Mouse (Mus musculus): ENCODE data around the gene Lag3. TPM values are rescaled to one million over a fixed set of nuclear protein-coding genes. Genes with fewer than 3 reads are reported as not detected.

Gene Lag3
- total and polyA plus RNA-seq, 3 experiments, result 0.52 to 2.0 (median 1.2) TPM

DNA sequence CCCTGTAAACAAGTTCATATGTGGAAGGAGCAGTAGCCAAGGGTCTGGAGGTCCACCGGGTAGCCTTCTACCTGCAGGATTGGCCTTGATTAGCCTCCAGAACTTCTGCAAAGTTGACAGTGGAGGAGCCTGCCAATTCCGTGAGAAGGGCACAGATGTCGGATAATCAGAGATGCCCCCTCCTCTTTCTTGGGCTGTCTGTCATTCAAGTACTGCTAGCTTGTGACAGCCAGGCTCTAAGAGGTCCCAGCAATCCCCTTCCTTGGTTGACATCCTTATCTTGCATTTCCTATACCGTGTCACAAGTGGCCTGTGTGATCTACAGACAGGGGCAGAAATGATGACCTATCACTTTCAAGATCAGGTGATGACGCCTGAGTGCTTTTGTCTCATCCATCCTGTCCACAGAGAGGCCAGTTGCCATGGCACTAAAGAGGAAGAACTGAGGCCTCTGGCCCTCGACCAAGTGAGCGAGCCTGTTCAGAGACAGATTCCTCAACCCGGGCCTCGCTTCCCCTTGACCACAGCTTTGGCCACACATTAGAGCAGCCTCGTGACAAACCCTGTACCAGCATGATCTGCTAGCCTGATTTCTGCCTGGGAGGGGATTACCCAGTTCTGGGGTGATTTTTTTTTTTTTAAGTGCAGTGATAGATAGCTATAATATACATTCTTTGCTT is 10.6 kb downstream of the Lag3 start (continued):
- TF ChIP-seq TBP (conservative IDR thresholded peaks at IDR 0.05; ENCODE audit: low read depth, low read length) (no peak), ZNF384 (IDR thresholded peaks at IDR 0.05; ENCODE audit: low read depth, low read length) (peak; percentile 94), RCOR1 (conservative IDR thresholded peaks at IDR 0.05; ENCODE audit: low read depth, low read length) (no peak), CTCF (conservative IDR thresholded peaks at IDR 0.05 in 1 of 2, IDR thresholded peaks at IDR 0.05 in 1 of 2; ENCODE audit: low read depth in 2 of 2, low read length in 2 of 2) (no peak), MAFK (IDR thresholded peaks at IDR 0.05; ENCODE audit: insufficient replicate concordance, low read length) (0 out of 2 replicates have a peak, but pooled peaks have one; percentile 43), ZC3H11A (IDR thresholded peaks at IDR 0.05; ENCODE audit: low read depth, low read length) (no peak), NRF1 (IDR thresholded peaks at IDR 0.05; ENCODE audit: low read depth, low read length) (0 out of 2 replicates have a peak, but pooled peaks have one; percentile 6), SIN3A (IDR thresholded peaks at IDR 0.05; ENCODE audit: low read length) (no peak)

DNA sequence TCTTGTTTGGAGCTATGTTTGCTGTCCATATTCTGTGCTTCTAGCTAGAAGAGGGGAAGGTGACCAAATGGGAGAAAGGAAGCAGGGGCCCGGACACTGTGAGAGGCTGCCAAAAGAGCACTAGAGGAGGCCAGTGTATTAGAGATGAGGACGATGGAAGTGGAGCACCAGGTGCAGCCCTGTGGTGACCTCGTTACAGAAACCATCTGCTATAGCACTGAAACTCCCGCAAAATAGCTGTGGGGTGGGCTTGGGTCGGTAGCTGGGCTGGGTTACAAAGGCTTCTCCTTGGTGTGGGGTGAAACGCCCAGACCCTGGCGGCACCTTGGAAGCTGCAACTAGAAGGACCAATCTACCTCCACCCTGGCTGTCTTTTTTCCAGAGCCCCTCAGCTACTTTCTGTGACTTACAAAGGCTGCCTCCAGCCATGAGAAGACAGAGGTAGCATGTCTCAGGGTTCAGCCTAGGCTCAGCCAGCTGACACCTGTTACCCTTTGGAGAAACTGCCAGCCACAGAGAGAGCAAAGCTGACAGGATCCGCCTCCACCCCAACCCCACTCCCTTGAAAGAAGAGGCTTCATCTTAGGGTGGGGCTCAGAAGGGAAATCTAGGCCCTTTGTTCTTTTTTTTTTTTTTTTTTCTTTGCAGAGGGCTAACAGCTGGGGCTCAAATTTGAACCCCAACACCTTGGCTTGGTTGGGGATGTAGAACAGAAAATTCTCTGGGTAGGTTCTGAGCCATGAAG is 11.3 kb downstream of the Lag3 start:
- peak overlapping the region; percentile 13 for H3K4me2 ChIP-seq (ENCODE audit: insufficient read depth, low read depth, poor library complexity, severe bottlenecking)
- H3K9me3 ChIP-seq (replicated peaks; ENCODE audit: low read length), result no peaks in the 10 kb centered on the region
- H3K4me1 ChIP-seq (ENCODE audit: control insufficient read depth in 1 of 2, insufficient read depth in 2 of 2), result peaks cover 23 to 78% of the 10 kb centered on the region in 2 experiments
- H3K4me3 ChIP-seq (replicated peaks in 1 of 3; ENCODE audit: low read depth in 2 of 3, low read length in 2 of 3, poor library complexity in 1 of 3), result no peak overlapping the region
- in situ Hi-C loops (cut with MboI; ENCODE audit: low pct_ligation_motif_present, low pct_unique_long_range_greater_than_20kb, low sequenced_read_pairs), result loop anchor here (5.0 kb wide), 1 partner anchor 33 kb away; no protein-coding TSS in a partner anchor
- H3K9ac ChIP-seq (ENCODE audit: insufficient read depth, low read depth), result 0 out of 2 replicates have a peak overlapping the region, but pooled peaks have one; percentile 3
- TF ChIP-seq ELF1 (IDR thresholded peaks at IDR 0.05; ENCODE audit: low read depth, low read length) (no peak), JUN (IDR thresholded peaks at IDR 0.05; ENCODE audit: insufficient read depth, low read depth, low read length) (no peak), ZNF384 (IDR thresholded peaks at IDR 0.05; ENCODE audit: low read depth, low read length) (peak; percentile 89), MYC (IDR thresholded peaks at IDR 0.05; ENCODE audit: low read depth, low read length) (0 out of 2 replicates have a peak, but pooled peaks have one; percentile 23), EP300 (IDR thresholded peaks at IDR 0.05; ENCODE audit: low read length) (peak; percentile 49; the same call in 1 of the 2 replicates), CHD1 (IDR thresholded peaks at IDR 0.05; ENCODE audit: low read depth, low read length) (0 out of 2 replicates have a peak, but pooled peaks have one; percentile 27), ZC3H11A (IDR thresholded peaks at IDR 0.05; ENCODE audit: low read depth, low read length) (no peak), KAT2A (IDR thresholded peaks at IDR 0.05; ENCODE audit: insufficient replicate concordance, low read length) (no peak), MAFK (IDR thresholded peaks at IDR 0.05; ENCODE audit: insufficient replicate concordance, low read length) (no peak), PAX5 (IDR thresholded peaks at IDR 0.05; ENCODE audit: low read length) (no peak), MAZ (IDR thresholded peaks at IDR 0.05; ENCODE audit: low read depth, low read length) (peak; percentile 39; the same call in 1 of the 2 replicates), CHD2 (IDR thresholded peaks at IDR 0.05; ENCODE audit: low read length) (no peak), NELFE (IDR thresholded peaks at IDR 0.05; ENCODE audit: low read depth, low read length) (no peak), ETS1 (conservative IDR thresholded peaks at IDR 0.05; ENCODE audit: low read depth, low read length) (0 out of 2 replicates have a peak, but pooled peaks have one; percentile 6), RAD21 (IDR thresholded peaks at IDR 0.05; ENCODE audit: low read depth, low read length) (peak; percentile 41), MAX (IDR thresholded peaks at IDR 0.05; ENCODE audit: low read length) (peak; percentile 52; the same call in 1 of the 2 replicates), POLR2AphosphoS2 (IDR thresholded peaks at IDR 0.05; ENCODE audit: low read depth, low read length) (no peak), BHLHE40 (IDR thresholded peaks at IDR 0.05; ENCODE audit: low read depth, low read length) (no peak), ZKSCAN1 (IDR thresholded peaks at IDR 0.05; ENCODE audit: borderline replicate concordance, low read depth, low read length) (no peak), UBTF (IDR thresholded peaks at IDR 0.05; ENCODE audit: low read depth, low read length) (no peak), CTCF (conservative IDR thresholded peaks at IDR 0.05 in 1 of 2, IDR thresholded peaks at IDR 0.05 in 1 of 2; ENCODE audit: low read depth in 2 of 2, low read length in 2 of 2) (peak in 1 of 2 experiments; percentile 44; a peak in 2 of 4 replicates), E2F4 (IDR thresholded peaks at IDR 0.05; ENCODE audit: insufficient replicate concordance, low read depth, low read length) (no peak), TBP (conservative IDR thresholded peaks at IDR 0.05; ENCODE audit: low read depth, low read length) (no peak), TCF12 (IDR thresholded peaks at IDR 0.05; ENCODE audit: low read depth, low read length) (peak; percentile 66), USF2 (conservative IDR thresholded peaks at IDR 0.05; ENCODE audit: low read depth, low read length) (no peak), IRF4 (IDR thresholded peaks at IDR 0.05; ENCODE audit: low read depth, low read length) (0 out of 2 replicates have a peak, but pooled peaks have one; percentile 17), RCOR1 (conservative IDR thresholded peaks at IDR 0.05; ENCODE audit: low read depth, low read length) (0 out of 2 replicates have a peak, but pooled peaks have one; percentile 48), SMC3 (IDR thresholded peaks at IDR 0.05; ENCODE audit: low read depth, low read length) (peak; percentile 19), ZMIZ1 (IDR thresholded peaks at IDR 0.05; ENCODE audit: low read depth, low read length) (no peak), HCFC1 (IDR thresholded peaks at IDR 0.05; ENCODE audit: low read depth, low read length) (no peak)
- DNase-seq (ENCODE audit: extremely low read depth), result peak; percentile 54
- no peaks in the 10 kb centered on the region for H3K27me3 ChIP-seq (replicated peaks)
- H3K36me3 ChIP-seq (replicated peaks in 1 of 2; ENCODE audit: control insufficient read depth in 1 of 2, insufficient read depth in 1 of 2, low read length in 1 of 2), result no peaks in the 10 kb centered on the region
- dilution Hi-C loops (cut with MboI; ENCODE audit: extremely low pct_ligation_motif_present, extremely low pct_unique_long_range_greater_than_20kb, low sequenced_read_pairs), result no loop called here
- H3K27ac ChIP-seq (ENCODE audit: insufficient read depth, low read depth), result peak overlapping the region; percentile 81
- H3K79me2 ChIP-seq (replicated peaks; ENCODE audit: control insufficient read depth, extremely low read depth, insufficient read depth, poor library complexity, severe bottlenecking), result no peaks in the 10 kb centered on the region
